Mouse (Mus musculus): ENCODE measurements around the gene Klhl29.

DNA sequence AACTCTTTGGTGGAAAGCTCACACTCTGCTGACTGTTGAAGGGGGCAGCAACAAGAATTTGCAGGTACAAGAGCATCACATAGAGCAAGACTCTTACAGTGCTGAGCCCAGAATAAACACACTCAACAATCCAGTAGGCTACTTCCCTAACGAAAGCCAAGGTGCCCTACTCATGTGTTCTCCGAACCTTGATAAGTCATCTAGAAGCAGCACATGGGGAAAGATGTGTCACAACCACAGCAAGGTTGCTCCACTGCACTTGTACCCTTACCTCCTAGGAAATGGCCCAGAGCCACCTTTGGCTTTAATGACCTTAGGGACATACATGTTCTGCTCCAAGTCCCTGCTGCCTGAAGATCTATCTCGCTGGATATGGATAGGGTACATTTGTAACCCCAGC, 105.0 kb downstream of the Klhl29 start:
- no peak for TF ChIP-seq POLR2A (IDR thresholded peaks at IDR 0.05; ENCODE audit: borderline replicate concordance, control insufficient read depth, low read depth, low read length)
- TF ChIP-seq CTCF (IDR thresholded peaks at IDR 0.05; ENCODE audit: control insufficient read depth, insufficient read depth, low read length) = no peak

All from bone marrow, adult 2 months (tissue).